Mouse (Mus musculus) layer of hippocampus, postnatal 14 days (tissue): Measurements from ENCODE around the gene Olfr1389. TPM values are rescaled to one million over a fixed set of nuclear protein-coding genes. Genes with fewer than 3 reads are reported as not detected.
A peak's percentile ranks its signal among the peaks of the same experiment; 100 is the strongest.
"Not testable (repeated sequence)": the region's sequence is repeated elsewhere in the genome, so short reads cannot be mapped to it uniquely, and the experiment has no call there.

Source experiments
- DNase-seq, 2 experiments: peaks; one replicate each; pipeline ENCODE4 v3.0.0; 2021 to 2022; ENCODE audit warnings: low spot score in 2 of 2, mixed read lengths in 1 of 2
- long read RNA-seq, 2 experiments: library from polyadenylated mRNA; stranded (forward); transcript quantifications; one replicate each; pipeline ENCODE4 v2.0.0; 2021
- total RNA-seq, 2 experiments: library from RNA; stranded (reverse); gene quantifications; 2 replicates each; pipeline ENCODE4 v1.2.3; 2021

Gene Olfr1389
- not detected for total RNA-seq
- long read RNA-seq, experiment 1: 0 reads
- long read RNA-seq, experiment 2: 0 reads

DNA sequence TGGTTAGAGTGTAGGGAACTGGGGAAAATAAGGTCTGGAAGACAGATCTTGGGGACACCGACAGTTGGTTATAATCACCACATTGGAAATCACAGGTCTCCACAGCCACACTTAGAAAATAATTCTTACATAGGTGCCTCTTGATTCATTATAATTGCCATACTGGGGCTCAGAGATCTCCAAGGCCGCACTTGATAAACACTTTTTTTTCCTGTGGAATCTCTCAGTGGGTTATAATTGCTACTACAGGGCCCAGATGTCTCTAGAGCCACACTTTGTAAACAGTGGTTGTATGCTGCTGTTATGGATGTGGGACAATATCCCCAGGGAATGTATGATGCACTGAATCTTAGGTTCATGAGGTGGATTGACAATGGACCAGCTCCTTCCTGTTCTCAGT lies at the start of gene Olfr1389:
Olfr1389 (plus strand) TSS at position 301 of the 400 bp plus-strand sequence.
- no peak for DNase-seq

DNA sequence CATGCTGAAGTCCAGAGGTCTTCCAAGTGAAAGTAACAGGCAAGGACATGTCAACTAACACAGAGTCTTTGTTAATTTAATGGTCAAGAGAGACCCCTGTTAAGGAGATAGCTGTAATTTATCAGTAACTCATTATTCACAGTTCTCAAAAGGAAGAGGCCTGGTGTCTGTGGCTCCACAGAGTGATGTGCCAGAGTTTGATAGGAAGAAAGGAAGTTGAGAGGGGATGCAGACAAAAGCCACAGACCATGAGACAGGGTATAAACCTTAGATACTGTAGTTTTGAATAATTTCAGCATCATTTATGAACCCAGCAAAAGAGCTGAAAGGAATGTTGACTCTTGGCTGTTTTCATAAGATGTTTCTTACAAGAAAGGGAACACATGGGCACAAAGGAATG lies 39.7 kb upstream of the Olfr1389 start:
- DNase-seq: no peak

DNA sequence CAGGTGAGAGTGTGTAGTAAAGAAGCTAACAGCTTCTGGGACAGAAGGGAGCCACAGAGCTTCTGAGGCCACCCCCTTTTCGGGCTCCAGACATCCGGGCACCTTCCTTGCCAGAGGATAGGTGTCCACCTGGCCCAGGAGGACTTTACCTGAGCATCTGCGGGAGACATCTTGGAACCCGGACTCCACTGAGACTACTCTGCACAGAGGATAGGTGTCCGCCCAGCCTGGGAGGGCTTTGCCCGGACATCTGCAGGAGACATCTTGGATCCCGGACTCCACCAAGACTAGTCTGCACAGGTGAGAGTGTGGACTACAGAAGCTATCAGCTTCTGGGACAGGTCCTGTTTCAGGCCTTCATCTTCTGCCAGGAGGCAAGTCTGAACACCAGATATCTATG lies 36.7 kb upstream of the Olfr1389 start:
- DNase-seq: not testable (repeated sequence)

DNA sequence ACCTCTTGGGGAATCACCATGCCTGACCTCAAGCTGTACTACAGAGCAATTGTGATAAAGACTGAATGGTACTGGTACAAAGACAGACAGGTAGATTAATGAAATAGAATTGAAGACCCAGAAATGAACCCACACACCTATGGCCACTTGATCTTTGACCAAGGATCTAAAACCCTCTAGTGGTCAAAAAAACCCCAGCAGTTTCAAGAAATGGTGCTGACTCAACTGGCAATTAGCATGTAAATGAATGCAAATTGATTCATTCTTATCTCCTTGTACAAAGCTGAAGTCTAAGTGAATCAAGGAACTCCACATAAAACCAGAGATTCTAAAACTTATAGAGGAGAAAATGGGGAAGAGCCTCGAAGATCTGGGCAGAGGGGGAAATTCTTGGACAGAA lies 30.2 kb upstream of the Olfr1389 start:
- not testable (repeated sequence) for DNase-seq

DNA sequence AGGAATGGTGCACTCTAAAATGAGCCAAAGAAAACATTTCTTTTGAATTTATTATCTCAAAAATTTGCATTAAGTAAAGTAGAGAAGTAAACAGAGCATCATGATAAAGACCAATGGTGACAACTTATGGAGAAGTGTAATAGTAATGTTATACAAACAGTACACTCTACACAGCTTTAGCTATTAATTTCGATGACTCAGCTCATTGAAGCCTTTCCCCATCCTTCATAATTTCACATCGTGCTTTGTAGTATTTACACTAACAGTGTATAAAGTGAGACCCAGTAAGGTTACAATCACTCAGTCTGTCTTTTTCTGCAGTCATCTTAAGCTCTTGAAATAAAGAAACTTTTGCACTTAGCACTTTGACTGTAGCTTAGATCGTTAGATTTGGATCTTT lies 16.1 kb upstream of the Olfr1389 start:
- DNase-seq: no peak

DNA sequence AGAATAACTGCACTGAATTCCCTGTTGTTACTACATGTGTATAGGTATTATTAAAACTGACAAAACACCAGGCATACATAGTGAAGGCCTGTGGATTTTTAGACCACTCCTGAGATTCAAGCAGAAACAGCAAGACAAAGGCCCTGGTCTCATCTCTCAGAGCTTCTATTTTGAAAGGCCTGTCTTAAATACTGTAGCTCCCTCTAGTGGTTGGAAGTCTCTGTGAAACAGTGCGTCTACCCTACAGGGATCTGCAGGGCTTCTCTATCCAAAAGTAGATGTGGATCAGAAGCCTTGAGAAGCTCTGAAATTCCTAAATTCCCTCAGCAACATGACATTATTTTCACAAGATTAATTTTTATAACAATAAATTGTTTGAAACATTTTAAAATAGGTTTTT lies 12.3 kb upstream of the Olfr1389 start:
- DNase-seq: peak in 1 of 2 experiments; percentile 13

DNA sequence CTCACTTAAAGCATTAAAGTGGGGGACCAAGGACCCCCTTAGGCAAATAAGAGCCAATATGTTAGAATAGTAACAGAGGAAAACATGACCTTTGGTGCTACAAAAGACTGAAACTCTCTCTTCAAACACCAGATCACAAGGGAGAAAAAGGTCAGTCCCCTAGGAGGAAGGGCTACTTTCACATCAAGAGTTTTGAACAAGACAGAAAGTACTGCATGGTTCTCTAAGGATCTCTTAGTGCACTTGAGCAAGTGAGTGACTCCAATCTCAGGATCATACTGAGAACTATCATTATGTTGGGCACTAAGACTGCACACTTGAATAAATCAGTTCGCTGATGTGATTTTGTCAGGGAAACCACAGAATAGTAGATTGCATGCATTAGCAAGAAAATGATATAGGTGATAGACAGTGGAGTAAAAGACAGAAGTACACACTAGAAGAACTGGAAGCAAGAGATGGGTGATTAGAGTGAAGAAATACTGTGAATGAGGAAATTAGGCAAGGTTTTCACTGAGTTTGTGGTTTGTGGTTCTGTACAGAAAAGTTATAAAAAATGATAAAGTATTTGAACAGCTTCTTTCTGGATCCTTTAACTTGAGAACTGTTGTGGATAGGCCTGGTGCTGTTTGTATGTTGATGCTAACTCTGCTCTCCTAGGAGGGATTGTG lies 2.5 kb downstream of the Olfr1389 start:
- DNase-seq: no peak

DNA sequence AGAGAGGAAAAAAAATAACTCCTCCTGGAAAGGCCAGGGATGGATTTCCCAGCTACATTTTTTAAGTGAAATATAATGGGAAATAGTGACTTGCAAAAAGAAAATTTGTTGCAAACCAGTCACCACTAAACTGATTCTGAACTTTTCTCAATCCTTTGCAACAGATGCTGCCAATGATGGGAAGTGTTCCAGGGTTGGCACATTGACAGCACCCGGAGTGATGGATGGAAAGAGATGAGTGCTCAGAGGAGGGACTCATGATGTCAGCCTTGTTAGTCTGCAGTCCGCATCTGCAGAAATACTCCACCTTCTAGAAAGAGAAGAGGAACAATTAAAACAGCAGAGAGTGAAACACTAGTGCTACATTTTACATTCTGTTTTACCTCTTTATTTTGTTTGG lies 6.8 kb downstream of the Olfr1389 start:
- DNase-seq: peak; percentile 17 to 26

DNA sequence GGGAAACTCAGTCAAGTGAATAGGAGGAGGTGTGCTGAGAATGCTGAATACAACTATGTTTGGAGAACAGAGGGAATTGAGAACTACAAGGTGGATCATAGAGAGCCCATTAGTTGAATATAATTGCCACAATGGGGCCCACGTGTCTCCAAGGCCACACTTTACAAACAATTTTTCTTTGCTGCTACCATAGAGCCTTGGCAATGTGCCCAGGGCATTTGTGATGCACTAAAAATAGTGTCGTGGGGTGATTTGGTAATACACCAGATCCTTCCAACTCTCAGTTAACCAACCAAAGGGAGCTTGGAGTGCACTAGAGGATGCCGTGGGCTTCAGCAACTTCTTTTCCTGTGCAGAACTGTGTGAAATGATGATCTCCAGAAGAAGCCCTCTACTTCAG lies 13.5 kb downstream of the Olfr1389 start, which contains the start of gene Olfr1388:
Olfr1388 (plus strand) TSS at position 214 of the 400 bp plus-strand sequence.
- DNase-seq: peak in 1 of 2 experiments; percentile 7

DNA sequence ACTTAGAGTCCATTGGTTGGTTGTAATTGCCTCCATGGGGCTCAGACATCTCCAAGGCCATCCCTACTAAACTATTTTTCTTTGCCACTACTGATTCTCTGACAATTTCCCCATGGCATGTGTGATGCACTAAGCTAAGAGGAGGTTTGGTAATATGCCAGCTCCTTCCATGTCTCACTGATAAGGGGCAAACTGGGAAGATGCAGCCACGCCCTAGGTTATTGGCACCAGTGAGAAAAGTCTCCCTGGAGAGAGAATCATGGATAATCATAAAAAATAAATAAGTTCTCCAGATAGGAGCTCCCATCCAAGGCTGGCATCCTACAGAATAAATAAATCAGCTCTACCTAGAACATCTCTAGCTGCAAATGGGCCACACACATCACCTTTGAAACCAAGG lies 32.2 kb downstream of the Olfr1389 start, which contains the start of gene Olfr1387:
Olfr1387 (plus strand) TSS at position 301 of the 400 bp plus-strand sequence.
- no peak for DNase-seq

DNA sequence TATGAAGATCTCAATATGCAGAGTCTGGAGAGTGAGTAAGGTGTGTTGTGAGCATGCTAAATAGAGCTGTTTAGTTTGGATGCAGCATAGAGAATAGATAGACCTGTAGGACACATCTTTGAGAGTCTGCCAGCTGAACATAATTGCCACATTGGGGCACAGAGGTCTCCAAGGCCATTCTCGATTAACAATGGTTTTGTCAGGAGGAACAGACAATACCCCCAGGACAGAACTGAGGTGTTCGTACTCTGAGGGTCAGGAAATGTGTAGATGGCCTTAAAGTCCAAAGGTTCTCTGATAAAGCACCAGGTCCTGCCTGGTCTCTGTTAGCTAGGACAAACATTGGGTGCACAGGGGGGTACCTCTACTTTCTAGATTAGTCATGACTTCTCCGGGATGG lies 41.9 kb downstream of the Olfr1389 start, which contains the start of gene Olfr1386:
Olfr1386 (plus strand) TSS at position 301 of the 400 bp plus-strand sequence.
- not testable (repeated sequence) for DNase-seq

Other genes starting within 250 kb of the Olfr1389 start
- under 1 TPM in 1 of 2 experiments, not detected in 1; 0.07 TPM for gene Btnl9, start 235.9 kb upstream of the Olfr1389 start, total RNA-seq
- 10 to 100 TPM; 28.2 to 35.5 TPM for gene Zfp62, start 219.8 kb upstream of the Olfr1389 start, total RNA-seq
- gene Mgat1, start 178.9 kb upstream of the Olfr1389 start, total RNA-seq: 10 to 100 TPM; 48.7 to 50.9 TPM
- under 1 TPM; 0.14 to 0.26 TPM for gene Olfr1393, start 144.8 kb upstream of the Olfr1389 start, total RNA-seq
- not detected for gene Olfr1392, start 137.8 kb upstream of the Olfr1389 start, total RNA-seq
- gene Olfr10, start 118.3 kb upstream of the Olfr1389 start, total RNA-seq: not detected
- not detected for gene Olfr1391, start 100.3 kb upstream of the Olfr1389 start, total RNA-seq
- gene Olfr1390, start 87.9 kb upstream of the Olfr1389 start, total RNA-seq: not detected
- gene Olfr1388, start 13.6 kb downstream of the Olfr1389 start, total RNA-seq: under 1 TPM; 0.28 to 0.33 TPM
- not detected for gene Olfr1387, start 32.3 kb downstream of the Olfr1389 start, total RNA-seq
- gene Olfr1386, start 42.0 kb downstream of the Olfr1389 start, total RNA-seq: not detected
- gene Olfr1385, start 66.0 kb downstream of the Olfr1389 start, total RNA-seq: under 1 TPM; 0.12 to 0.14 TPM
- gene Olfr1384, start 83.7 kb downstream of the Olfr1389 start, total RNA-seq: not detected
- gene Olfr1383, start 96.6 kb downstream of the Olfr1389 start, total RNA-seq: under 1 TPM in 1 of 2 experiments, not detected in 1; 0.50 TPM
- not detected for gene Olfr1382, start 105.2 kb downstream of the Olfr1389 start, total RNA-seq
- gene Olfr1381, start 120.4 kb downstream of the Olfr1389 start, total RNA-seq: not detected
- gene Olfr1380, start 133.8 kb downstream of the Olfr1389 start, total RNA-seq: not detected
- gene Flt4, start 186.2 kb downstream of the Olfr1389 start, total RNA-seq: 1 to 10 TPM; 3.4 TPM
- not detected for gene Scgb3a1, start 240.5 kb downstream of the Olfr1389 start, total RNA-seq